Mouse (Mus musculus) layer of hippocampus, adult 8-10 months (tissue): Measurements from ENCODE around the gene Mns1. TPM values are rescaled to one million over a fixed set of nuclear protein-coding genes. Genes with fewer than 3 reads are reported as not detected.

Source experiments
- DNase-seq, 2 experiments: peaks; one replicate each; pipeline ENCODE4 v3.0.0; 2022; ENCODE audit warnings: low spot score in 2 of 2
- microRNA-seq, 2 experiments: library from miRNA; unstranded; fragments of <30 nt; microRNA quantifications; one replicate each; pipeline ENCODE4 v1.2.0; 2022
- total RNA-seq, 4 experiments: library from RNA; stranded (reverse); gene quantifications; 2 replicates each; pipeline ENCODE4 v1.2.4; 2022

Gene Mns1
- total RNA-seq, 4 experiments from 2014 or later, result 1.1 to 2.0 (median 1.6) TPM

DNA sequence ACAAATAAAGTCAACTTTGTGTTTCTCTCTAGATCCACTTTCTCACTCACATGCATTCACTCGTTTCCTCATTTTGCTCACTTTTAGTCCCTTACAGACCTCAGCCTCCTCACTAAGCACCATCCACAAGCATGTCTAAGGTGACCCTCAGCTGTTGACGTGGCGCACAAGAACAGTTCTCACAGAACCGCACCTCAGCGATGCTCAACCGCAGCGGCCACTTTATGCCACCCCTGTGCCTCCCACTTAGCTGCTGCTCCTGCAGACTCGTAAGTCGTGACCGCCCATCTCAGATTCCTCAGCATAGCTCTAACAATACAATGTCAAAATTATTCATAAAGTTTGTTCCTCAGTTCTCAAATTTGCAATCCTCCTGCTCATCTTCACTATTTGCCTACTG, 30.8 kb downstream of the Mns1 start:
- DNase-seq, result no peak

DNA sequence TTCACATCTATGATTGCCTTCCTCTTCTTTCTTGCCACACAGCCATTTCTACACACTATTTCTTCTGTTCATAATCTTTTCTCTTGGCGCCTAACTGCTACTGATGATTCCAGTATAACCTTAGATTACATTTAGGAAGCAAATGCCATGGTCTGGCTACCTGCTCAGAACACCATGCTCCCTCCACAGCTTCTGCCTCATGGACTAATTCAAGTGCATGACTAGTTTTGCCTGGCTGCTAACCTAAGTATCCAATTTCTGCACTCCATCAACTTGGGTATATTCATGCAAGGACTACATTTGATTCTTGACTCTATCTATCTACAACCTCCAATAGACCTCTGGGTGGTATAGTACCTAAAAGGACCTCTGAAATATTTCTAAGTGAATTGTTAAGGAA, 32.0 kb downstream of the Mns1 start:
- DNase-seq, result no peak

DNA sequence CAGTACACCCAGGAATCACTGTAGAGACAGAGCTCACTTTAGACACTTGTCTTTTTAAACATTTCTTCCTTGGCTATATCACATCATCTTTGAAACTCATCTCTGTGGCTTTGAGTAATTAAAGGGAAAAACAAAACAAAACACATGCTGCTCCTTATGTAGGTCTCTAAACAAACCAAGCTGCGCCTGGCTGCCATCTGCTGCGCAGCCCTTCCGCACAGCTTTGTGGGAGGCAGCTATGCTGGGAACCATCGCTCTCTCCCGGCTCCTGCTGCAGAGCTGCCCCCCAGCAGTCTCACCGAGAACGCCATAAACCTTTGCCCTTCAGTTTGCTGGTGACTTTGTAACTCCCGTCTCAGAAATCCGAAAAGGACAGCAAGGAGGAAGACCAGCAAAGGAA, 37.7 kb downstream of the Mns1 start:
- peak; percentile 42 to 70 for DNase-seq

DNA sequence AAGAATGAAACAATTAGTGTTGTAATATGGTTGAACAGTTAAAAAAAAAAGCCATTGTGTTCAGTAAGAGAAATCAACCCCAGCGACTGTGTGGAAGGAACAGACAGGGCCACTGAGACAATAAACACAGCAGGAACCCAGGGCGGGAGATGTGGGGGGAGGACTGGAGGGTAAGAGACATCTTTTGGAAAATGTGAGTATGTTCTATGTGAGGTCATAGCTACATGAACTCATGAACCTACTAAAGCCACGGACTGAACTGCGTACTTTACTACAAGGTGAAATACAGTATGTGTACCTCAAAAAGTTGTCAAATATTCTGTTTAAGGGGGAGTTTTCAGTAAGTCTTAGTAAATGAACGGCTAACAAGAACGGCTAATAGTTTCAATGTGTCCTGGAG, 39.5 kb downstream of the Mns1 start:
- no peak for DNase-seq

DNA sequence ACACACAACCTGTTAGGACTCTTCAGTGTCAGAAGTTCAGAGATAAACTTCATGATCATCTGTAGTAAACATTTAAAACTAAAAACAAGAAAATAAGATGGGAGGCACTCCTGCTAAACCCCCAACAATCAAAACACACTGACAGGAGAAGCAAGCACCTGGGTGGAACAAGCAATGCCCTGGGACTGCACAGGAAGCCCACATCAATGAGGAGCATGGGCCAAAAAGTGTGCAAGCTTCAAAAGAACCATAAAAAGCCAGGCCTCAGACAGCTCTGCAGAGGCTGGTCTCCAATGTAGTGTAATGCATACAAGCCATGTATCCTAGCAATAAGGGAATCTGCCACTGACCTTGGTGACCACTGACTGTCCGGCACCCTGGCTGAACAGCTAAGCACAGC, 41.5 kb downstream of the Mns1 start:
- DNase-seq, result no peak

DNA sequence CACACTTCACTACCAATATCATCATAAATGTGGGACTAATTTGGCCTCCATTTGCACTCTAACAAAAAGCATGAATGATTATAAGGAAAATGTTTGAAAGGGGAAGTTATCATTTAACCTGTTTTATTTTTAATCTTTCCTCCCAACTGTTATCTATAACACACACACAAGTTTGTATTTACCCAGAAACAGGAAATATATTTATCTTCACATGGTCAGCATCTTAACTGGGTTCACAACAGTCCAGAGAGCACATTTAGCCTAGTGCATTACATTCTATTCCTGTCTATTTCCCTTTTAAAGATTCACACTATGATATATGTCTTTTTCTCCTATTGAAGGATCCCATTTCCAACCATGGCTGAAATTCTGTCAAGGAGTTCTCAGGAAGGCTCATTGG, 50.7 kb downstream of the Mns1 start:
- DNase-seq, result no peak

DNA sequence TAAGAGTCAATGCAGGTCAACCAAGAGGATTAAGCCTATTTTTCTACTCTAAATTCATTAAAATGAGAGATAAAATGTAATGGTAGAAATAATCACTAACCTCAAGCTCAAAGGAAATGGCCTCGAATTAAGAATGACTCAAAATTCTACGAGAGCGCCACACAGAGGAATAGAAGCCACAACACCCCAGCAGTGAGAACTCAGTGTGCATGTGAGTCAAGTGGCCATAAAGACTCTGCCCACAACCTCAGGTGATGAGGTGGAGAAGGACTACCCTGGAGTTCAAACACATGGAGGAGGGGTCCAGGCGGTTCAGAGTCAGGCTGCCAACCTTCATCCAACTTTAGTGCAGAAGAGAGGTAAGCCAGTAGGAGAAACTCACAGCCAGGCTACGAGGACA, 51.3 kb downstream of the Mns1 start:
- no peak for DNase-seq

DNA sequence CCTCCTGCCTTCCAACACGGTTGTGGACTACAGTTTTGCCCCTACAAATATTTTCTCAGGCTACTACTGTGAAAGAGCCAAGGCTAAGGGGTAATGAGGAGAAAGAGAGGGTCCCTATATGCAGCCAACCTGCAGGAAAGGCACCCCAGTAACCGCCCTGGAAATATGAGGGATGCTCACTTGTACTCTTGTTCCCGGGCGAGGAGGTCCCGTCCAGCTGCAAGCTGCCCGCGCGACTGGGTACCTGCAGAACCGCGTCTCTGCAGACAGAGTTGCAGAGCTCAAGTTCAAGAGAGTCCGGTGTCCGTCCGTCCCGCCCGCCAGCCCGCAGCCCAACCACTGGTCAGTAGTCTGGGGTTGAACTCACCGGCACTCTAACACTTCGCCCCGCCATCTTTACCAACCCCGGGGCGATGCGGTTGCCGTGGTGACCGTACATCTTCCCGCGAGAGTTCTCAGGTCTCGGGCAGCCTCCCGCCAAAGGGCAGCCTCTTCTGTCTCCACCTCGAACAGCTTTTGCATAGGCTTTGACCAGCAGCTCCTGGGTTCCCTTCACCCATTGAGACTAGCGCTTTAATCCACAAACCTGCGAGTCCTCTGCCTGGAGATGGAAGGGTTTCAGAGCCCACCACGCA, 53.9 kb downstream of the Mns1 start:
- peak; percentile 75 to 80 for DNase-seq

DNA sequence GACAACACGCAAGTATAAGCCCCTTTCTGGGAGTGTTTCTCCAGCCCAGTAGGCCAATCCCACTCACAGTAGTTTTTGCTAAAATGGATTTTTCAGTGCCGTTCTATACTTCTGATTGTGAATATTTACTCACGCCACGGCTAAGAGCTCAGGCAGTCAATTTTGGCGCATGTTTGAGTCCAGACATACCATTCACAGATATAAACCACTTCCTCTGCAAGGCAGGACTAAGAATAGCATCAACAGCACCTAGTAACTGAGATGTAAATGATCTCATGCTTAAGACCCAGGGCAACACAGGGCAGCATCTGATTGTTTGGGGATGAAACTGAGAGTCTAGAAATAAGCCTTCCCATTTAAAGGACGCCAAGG, 54.4 kb downstream of the Mns1 start, which contains the start of gene Tex9:
TSS of gene Tex9 (minus strand) at position 19 of the 372 bp plus-strand sequence.
- DNase-seq, result no peak

DNA sequence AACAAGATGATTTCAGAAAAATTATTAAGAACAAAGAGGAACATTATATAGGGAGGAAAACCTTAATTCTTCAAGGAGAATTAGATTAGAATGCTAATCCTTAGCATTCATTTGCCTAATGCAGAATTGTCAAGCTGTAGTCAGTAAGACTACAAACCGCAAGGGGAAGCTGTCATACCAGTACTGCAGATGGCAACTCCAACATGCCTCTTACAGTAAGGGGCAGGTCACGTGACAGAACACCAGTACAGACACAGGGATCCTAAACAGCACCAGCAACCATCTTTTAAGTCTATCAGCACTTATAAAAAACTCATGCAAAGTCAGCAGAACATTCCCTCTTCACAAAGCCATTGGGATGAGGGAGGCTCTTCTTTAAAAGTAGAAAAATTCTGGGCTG, 55.7 kb downstream of the Mns1 start:
- DNase-seq, result no peak

DNA sequence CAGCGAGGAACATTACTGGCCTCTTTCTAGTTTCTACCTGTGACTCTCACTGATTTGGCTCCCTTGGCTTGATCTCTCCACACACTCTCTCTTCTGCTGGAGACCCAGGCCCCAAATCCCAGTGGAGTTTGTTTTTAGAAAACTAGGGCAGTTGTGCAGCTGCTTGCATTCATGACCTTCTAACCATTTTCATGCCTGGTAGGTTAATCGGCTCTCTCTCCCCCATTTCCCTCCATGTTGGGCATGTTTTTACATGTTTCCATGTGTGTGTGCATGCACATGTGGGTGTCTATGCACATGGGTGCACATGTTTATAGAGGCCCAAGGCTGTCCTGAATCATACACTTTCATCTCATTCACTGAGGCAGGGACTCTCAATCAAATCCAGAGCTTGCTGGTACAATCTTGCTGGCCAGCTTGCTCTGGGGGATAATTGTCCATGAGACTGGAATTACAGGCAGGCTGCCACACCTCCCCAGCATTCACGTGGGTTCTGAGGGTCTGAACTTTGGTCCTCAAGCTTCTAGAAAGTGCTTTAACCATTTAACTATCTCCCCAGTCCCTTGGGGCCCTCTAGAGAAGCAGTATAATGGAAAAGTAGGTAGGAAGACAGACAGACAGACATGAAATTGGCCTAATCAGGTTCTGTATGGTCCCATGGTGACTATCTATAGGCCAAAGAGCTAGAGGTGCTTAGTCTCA, 56.3 kb downstream of the Mns1 start:
- DNase-seq, result no peak

DNA sequence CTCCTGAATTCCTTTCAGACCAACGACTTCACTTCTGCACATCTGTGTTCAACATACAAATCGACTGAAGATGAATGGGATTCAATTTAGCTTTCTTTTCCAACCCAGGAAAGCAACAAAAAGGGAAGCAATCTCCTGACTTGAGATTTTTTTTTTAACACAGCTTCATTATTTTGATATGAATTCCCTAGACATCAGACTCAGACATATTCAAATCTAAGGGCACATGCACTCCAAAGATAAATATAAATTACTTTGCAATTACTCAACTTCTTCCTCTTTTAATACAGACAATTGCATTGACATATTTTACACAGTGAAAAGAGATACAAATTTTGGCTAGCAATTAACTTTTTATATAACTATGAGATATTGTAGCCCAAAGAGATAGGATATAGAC, 58.9 kb downstream of the Mns1 start:
- DNase-seq, result no peak

DNA sequence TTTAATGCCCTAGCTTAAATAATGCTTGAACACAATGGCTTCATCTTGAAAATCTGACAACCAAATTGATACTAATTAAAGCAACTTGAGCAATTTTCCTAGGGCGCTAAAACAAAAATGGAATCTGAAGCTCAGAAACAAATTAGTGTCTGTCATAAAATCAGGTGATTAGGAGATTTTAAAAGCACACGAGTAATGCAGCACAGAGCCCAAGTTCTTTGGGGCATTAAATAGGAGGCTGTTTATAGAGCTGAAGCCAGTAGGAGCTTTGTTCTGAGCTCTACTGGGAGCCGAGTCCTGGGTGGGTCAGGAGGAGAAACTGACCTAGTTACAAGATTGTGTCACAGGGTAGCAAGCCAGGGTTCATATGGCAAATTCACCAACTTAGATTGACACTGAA, 59.4 kb downstream of the Mns1 start:
- DNase-seq, result no peak

Small RNA genes within 50 kb of the gene (microRNA-seq; reads per million reads assigned to microRNA genes)
- gene Gm28010, result 0 reads per million in 2 experiments

Other genes starting within 250 kb of the Mns1 start
- gene Zfp280d, start 163.2 kb upstream of the Mns1 start, total RNA-seq, result 10 to 100 TPM; 44.5 to 59.4 (median 58.7) TPM
- gene Tex9, start 54.2 kb downstream of the Mns1 start, total RNA-seq, result 10 to 100 TPM in 2 of 4 experiments, 1 to 10 TPM in 2; 6.8 to 13.8 (median 10.4) TPM
- 10 to 100 TPM; 23.1 to 29.5 (median 24.4) TPM for gene Rfx7, start 94.2 kb downstream of the Mns1 start, total RNA-seq
- gene Nedd4, start 224.3 kb downstream of the Mns1 start, total RNA-seq, result 100 to 1,000 TPM; 261 to 316 (median 281) TPM